Mouse (Mus musculus) kidney, postnatal 14 days (tissue): ENCODE measurements at regions not wholly inside any gene's neighbourhood (a gene's known extent, or its start where the extent isn't known, plus 50 kb on each side); places are given as distances from the start of the nearest gene placed in this dataset.

Experiments
- DNase-seq: peaks from one replicate; pipeline ENCODE4 v3.0.0; 2022; ENCODE audit warnings: mixed read lengths

DNA sequence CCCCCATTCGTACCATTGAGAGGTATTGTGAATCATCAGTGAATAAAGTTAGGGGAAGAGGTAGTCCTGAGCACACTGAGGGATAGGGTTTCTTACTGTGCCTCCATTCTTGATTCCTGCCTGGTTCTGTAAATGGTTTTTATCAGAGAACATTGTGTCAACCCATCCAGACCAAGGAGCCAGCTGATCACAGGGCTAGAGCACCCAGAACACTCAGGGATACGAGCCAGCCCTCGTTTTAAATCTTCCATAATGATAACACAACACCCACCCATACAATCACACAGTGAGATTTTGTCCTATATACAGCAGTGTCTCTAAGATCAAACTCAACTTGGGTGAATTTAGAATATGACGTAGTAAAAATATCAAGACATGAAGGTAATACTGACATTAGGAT is 424.7 kb upstream of the BB014433 start:
- DNase-seq: no peak

GRCm38 (mm10) chr8:15468540-15469476 is 422.9 kb upstream of the BB014433 start:
- no peak for DNase-seq

DNA sequence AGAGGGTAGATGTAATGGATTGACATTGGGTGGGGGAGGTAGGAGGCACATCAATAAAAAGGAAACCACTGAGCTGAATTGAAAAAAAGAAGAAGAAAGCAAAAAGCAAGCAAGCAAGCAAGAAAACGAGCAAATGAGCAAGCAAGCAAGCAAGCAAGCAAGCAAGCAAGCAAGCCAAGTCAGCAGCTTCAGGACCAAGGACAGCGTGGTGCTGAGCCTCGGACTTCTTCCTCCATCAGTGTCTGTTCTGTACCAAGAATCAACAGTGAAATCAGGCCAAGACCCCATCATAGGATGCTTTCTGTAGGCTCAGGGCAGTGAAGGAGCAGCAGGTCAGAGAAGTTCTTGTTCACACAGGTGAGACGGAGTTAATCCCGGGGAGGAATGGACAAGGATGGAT is 392.7 kb upstream of the BB014433 start:
- DNase-seq: peak; percentile 46

- no peak for DNase-seq
Observed at GRCm38 (mm10) chr8:15394722-15395115, 348.8 kb upstream of the BB014433 start.

- no peak for DNase-seq
Observed at GRCm38 (mm10) chr8:15393936-15394721, 348.3 kb upstream of the BB014433 start.

DNA sequence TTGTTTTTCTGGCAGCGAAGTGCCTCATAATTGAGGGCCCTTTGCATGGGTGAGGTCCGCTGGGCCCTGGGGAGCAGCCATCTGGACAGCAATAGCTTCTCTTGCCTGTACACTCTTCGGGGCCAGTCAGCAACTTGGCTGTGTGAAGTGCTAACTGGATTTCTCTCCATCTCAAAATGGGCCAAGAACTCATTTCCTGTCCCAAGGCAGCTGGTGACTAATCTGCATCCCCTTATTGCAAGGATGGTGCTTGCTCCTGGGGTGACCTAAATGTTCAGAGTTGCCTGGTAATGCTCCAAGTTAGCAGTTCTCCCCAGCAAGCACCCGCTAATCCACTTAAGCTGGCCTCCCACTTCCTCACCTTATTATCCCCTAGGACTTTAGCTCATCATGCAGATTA is 346.2 kb upstream of the BB014433 start:
- no peak for DNase-seq

DNA sequence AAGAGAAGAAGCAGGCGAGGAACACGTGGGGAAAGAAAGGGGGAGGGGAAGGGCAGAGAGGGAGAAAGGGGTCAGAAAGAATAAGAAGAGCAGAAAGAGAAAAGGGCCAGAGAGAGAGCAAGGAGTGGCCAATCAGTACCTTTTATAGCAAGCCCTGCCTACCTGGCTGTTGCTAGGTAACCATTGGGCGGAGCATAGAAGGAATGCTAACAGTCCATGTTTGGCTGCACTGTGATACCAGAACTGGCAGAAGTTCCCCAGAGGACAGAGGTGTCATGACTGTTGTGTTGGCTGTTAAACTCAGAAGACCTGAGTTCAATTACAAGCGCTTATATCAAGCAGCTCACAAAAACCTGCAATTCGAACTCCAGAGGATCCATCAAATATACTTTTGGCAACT is 342.9 kb upstream of the BB014433 start:
- DNase-seq: no peak

DNA sequence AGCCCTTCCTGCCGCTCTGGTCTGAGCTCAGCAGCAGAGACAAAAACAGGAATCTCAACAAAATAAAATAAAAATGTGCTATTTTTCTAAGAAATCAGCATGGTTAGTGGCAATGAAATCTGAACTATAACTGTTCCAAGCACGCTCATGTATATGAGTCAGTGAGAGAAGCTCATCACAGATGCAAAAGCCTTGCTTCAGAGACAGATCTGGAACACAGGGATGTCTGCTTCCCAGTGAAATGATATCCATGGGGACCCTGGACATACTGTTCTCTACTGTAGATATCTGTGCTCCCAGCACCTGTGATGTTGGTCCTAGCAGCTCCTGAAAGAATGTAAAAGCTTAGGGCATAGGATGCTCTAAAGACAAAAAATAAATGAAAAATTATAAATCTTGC is 321.2 kb upstream of the BB014433 start:
- no peak for DNase-seq

- DNase-seq: no peak
Observed at GRCm38 (mm10) chr8:15364546-15364945, 318.7 kb upstream of the BB014433 start.

DNA sequence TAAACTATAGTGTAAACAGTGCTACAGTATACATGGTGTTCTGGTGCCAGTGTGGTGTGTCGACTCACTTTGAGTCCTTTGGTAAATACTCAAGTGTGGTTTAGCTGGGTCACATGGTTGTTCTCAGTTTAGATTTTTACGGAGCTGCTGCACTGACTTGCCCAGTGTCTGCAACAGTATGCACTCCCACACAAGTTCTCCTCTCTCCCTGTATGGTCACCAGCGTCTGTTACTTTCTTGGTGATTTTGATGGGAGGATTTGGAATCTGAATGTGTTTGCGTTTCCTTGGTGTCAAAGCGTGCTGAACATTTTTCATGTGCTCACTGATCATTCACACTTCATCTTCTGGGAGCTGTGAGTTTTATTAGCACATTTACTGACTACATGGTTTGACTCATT is 298.3 kb upstream of the BB014433 start:
- DNase-seq: no peak

- no peak for DNase-seq
Observed at GRCm38 (mm10) chr8:15343616-15344015, 297.7 kb upstream of the BB014433 start.

DNA sequence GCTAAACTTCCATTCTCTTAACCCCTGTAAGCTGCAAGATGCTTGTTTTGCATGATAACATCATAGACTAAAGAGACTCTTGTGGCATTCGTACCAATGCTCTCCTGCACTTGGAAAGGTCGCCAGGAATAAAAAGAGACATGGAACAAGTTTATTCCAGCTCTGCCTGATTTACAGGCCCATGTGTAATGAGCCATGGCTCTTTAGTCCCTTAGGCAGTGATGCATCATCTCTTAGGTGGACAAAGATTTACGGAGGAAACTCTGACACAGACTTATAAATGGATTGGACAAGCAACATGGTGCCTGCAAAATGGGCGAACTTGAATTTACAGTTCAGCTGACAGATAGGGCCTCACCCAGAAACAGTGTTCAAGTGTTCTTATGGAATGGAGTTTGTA is 288.7 kb upstream of the BB014433 start:
- no peak for DNase-seq

GRCm38 (mm10) chr8:15327312-15327711 is 281.4 kb upstream of the BB014433 start:
- no peak for DNase-seq

GRCm38 (mm10) chr8:15323421-15323820 is 277.5 kb upstream of the BB014433 start:
- no peak for DNase-seq

GRCm38 (mm10) chr8:15318082-15318816 is 272.4 kb upstream of the BB014433 start:
- DNase-seq: no peak

DNA sequence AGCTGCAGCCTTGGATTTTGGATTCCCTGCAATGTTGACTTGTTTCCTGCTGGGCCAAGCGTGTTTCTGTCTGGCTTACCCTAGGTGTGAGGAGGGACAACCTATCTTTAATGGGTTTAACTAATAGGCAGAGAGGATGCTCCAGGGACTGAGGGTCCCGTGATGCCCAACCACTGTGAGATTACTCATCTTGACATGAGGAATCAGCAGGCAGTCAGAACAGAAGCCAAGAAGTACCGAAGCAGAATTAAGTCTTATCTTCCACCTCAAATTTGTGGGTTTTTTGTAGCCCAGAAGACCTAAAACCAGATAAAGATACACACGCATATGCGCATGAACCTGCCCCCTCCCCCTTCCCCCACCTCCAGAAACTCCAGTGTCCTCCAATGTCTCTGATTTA is 267.6 kb upstream of the BB014433 start:
- DNase-seq: no peak

- no peak for DNase-seq
Observed at GRCm38 (mm10) chr8:15311509-15311908, 265.6 kb upstream of the BB014433 start.

GRCm38 (mm10) chr8:15311045-15311444 is 265.2 kb upstream of the BB014433 start:
- no peak for DNase-seq

DNA sequence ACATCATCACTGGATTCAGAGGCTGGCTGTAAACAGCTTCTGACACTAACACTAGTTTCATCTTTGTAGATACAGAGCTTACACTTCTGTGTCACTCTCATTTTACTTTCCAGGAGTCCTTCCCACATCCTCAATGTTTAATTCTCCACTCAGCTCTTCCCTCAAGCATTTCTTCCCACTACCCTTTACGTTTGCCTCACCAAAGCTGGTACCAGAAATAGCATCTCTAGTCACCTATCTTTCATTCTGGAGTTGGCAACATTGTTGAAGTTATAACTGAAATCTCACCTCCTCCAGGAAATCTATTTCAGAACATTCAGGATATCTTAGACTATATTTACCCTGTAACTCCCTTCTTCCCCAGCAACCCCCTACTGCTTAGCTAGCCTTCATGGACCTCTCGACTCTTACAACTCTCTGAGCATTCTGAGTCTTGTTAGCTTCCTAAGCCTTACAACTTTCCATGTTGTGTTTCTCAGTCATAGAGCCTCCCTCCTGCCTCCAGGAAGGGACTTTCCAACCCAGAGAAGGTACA is 258.3 kb upstream of the BB014433 start:
- no peak for DNase-seq

- no peak for DNase-seq
Observed at GRCm38 (mm10) chr8:15273775-15274174, 227.9 kb upstream of the BB014433 start.

- DNase-seq: no peak
Observed at GRCm38 (mm10) chr8:15271793-15272587, 226.1 kb upstream of the BB014433 start.

- peak; percentile 47 for DNase-seq
Observed at GRCm38 (mm10) chr8:15270290-15270689, 224.4 kb upstream of the BB014433 start.
